Mouse (Mus musculus): Measurements from ENCODE around the gene Myl6b.

DNA sequence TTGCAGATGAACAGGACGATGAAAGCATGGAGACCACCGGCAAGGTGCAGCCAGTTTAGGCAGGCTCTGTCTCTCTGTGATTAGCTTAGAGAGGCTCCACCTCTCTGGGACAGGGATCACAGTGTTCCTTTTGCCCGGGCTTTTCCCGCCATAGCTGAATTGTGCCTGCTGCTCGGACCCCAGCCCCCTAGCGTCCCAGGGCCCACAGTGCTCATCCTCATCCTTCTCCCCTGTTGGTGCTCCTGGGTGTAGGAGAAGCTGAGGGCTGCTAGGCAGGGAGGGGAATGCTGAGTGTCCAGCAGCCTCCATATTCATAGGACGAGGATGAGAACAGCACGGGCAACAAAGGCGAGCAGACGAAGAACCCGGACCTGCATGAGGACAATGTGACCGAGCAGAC, 24.1 kb downstream of the Myl6b start:
- no peak for TF ChIP-seq POLR2A (IDR thresholded peaks at IDR 0.05; ENCODE audit: borderline replicate concordance, control insufficient read depth, low read depth, low read length)
- TF ChIP-seq CTCF (IDR thresholded peaks at IDR 0.05; ENCODE audit: control insufficient read depth, insufficient read depth, low read length): no peak

Measured in bone marrow, adult 2 months (tissue).